Mouse (Mus musculus) embryonic fibroblast, embryonic 13.5 days (primary cell): ENCODE measurements at regions not wholly inside any gene's neighbourhood (a gene's known extent, or its start where the extent isn't known, plus 50 kb on each side); places are given as distances from the start of the nearest gene placed in this dataset.

Experiments used
- CTCF ChIP-seq: IDR thresholded peaks from 2 replicates; pipeline ENCODE4 v1.5.1; 2011; ENCODE audit warnings: mild to moderate bottlenecking, control low read depth, low read length, moderate library complexity, borderline replicate concordance; ENCODE audit not compliant: insufficient read depth
- POLR2A ChIP-seq: IDR thresholded peaks from 2 replicates; pipeline ENCODE4 v1.6.1; 2011; ENCODE audit warnings: low read depth, mild to moderate bottlenecking, control low read depth, low read length, moderate library complexity

GRCm38 (mm10) chr9:120867861-120868260, 61.2 kb upstream of the Ctnnb1 start:
- TF ChIP-seq POLR2A (no peak), CTCF (no peak)
